Mouse (Mus musculus) liver, postnatal 0 days (tissue): Measurements from ENCODE around the gene Kntc1. TPM values are rescaled to one million over a fixed set of nuclear protein-coding genes. Genes with fewer than 3 reads are reported as not detected.

Experiments used
- ATAC-seq: fragments of 200-750 bp; cut with Nextera tagmentation; 2 replicates; pipeline ENCODE4 v1.8.0; 2017; ENCODE audit warnings: mild to moderate bottlenecking, moderate library complexity
- DNase-seq: peaks from one replicate; pipeline ENCODE4 v3.0.0-alpha.2; 2016
- H3K27ac ChIP-seq: fragments of 300-500 bp; sonication (generic); 2 replicates; pipeline ENCODE4 v1.5.1; 2014; ENCODE audit warnings: antibody characterized with exemption, moderate library complexity, mild to moderate bottlenecking, low read depth
- H3K27me3 ChIP-seq: fragments of 300-500 bp; sonication (generic); 2 replicates; pipeline ENCODE4 v1.6.1; 2014; ENCODE audit warnings: low read length, control low read depth, mixed read lengths; ENCODE audit not compliant: insufficient read depth
- H3K36me3 ChIP-seq: fragments of 300-500 bp; sonication (generic); replicated peaks from 2 replicates; pipeline ENCODE4 v1.6.1; 2014; ENCODE audit warnings: mild to moderate bottlenecking, control low read depth, low read length, moderate library complexity, mixed read lengths; ENCODE audit not compliant: insufficient read depth
- H3K4me1 ChIP-seq: fragments of 300-500 bp; sonication (generic); 2 replicates; pipeline ENCODE4 v1.6.1; 2014; ENCODE audit warnings: antibody characterized with exemption, mild to moderate bottlenecking, control low read depth; ENCODE audit not compliant: insufficient read depth
- H3K4me2 ChIP-seq: fragments of 300-500 bp; sonication (generic); 2 replicates; pipeline ENCODE4 v1.6.1; 2014; ENCODE audit warnings: low read depth, mild to moderate bottlenecking, low read length, moderate library complexity, mixed read lengths
- H3K4me3 ChIP-seq: fragments of 300-500 bp; sonication (generic); 2 replicates; pipeline ENCODE4 v1.5.1; 2014; ENCODE audit warnings: low read depth, low read length
- H3K9ac ChIP-seq: fragments of 300-500 bp; sonication (generic); replicated peaks from 2 replicates; pipeline ENCODE4 v1.6.1; 2014; ENCODE audit warnings: mild to moderate bottlenecking, moderate library complexity
- H3K9me3 ChIP-seq: fragments of 300-500 bp; sonication (generic); 2 replicates; pipeline ENCODE4 v1.6.1; 2016; ENCODE audit warnings: mild to moderate bottlenecking, control low read depth, low read length, mixed read lengths
- CTCF ChIP-seq: sonication (generic); IDR thresholded peaks from 2 replicates; pipeline ENCODE4 v1.5.1; 2016; ENCODE audit warnings: antibody characterized with exemption, low read depth
- EP300 ChIP-seq: IDR thresholded peaks from 2 replicates; pipeline ENCODE4 v1.6.1; 2016; ENCODE audit warnings: antibody characterized with exemption, low read depth, mild to moderate bottlenecking
- WGBS: fragments of 180-500 bp; shearing (Covaris S2); extraction: QIAGEN DNeasy Blood & Tissue Kit; methylation state at CpG from one replicate; pipeline ENCODE4 v1.1.7; 2014; ENCODE audit not compliant: insufficient replicate concordance; 5-methylcytosine and 5-hydroxymethylcytosine counted together
- polyA plus RNA-seq: library from polyadenylated mRNA; unstranded; fragments of >200 nt; fragmentation: Nextera tagmentation; extraction: Ambion mirVana; gene quantifications from 2 replicates; pipeline ENCODE4 v1.2.1, GENCODE M21; 2015

The Kntc1 gene
- polyA plus RNA-seq, 1 experiment from 2014 or later: 7.5 TPM

GRCm38 (mm10) chr5:123820501-123821263, 71.2 kb downstream of the Kntc1 start:
- Histone ChIP-seq H3K4me1 (no peaks in the 10 kb centered on the region), H3K9me3 (no peaks in the 10 kb centered on the region), H3K9ac (no peak overlapping the region), H3K27ac (no peak overlapping the region), H3K4me3 (no peak overlapping the region), H3K27me3 (no peaks in the 10 kb centered on the region), H3K4me2 (no peak overlapping the region), H3K36me3 (peaks cover 14% of the 10 kb centered on the region)
- TF ChIP-seq CTCF (peak; percentile 61), EP300 (no peak)
- 92% methylated on average over 9 of the region's 9 CpGs for WGBS
- ATAC-seq (no peak), DNase-seq (no peak)

- ATAC-seq (no peak), DNase-seq (no peak)
- Histone ChIP-seq H3K27me3 (no peaks in the 10 kb centered on the region), H3K27ac (no peak overlapping the region), H3K4me2 (no peak overlapping the region), H3K4me3 (no peak overlapping the region), H3K9ac (no peak overlapping the region), H3K36me3 (peaks cover 14% of the 10 kb centered on the region), H3K4me1 (no peaks in the 10 kb centered on the region), H3K9me3 (no peaks in the 10 kb centered on the region)
- WGBS: 93% methylated on average over 3 of the region's 3 CpGs
- TF ChIP-seq CTCF (no peak), EP300 (no peak)
Observed at GRCm38 (mm10) chr5:123821264-123821571, 71.7 kb downstream of the Kntc1 start.

GRCm38 (mm10) chr5:123822706-123823105, 73.2 kb downstream of the Kntc1 start:
- Histone ChIP-seq H3K4me1 (no peaks in the 10 kb centered on the region), H3K9me3 (no peaks in the 10 kb centered on the region), H3K27ac (no peak overlapping the region), H3K36me3 (peaks cover 14% of the 10 kb centered on the region), H3K4me3 (no peak overlapping the region), H3K4me2 (no peak overlapping the region), H3K9ac (no peak overlapping the region), H3K27me3 (no peaks in the 10 kb centered on the region)
- DNase-seq: no peak
- no peak for ATAC-seq
- 74% methylated on average over 7 of the region's 7 CpGs for WGBS
- no peak for TF ChIP-seq CTCF
- no peak for TF ChIP-seq EP300

GRCm38 (mm10) chr5:123827659-123828091, 78.2 kb downstream of the Kntc1 start:
- Histone ChIP-seq H3K4me2 (no peak overlapping the region), H3K27me3 (no peaks in the 10 kb centered on the region), H3K4me1 (no peaks in the 10 kb centered on the region), H3K9ac (no peak overlapping the region), H3K9me3 (no peaks in the 10 kb centered on the region), H3K27ac (no peak overlapping the region), H3K36me3 (no peaks in the 10 kb centered on the region), H3K4me3 (no peak overlapping the region)
- WGBS: 75% methylated on average over 6 of the region's 6 CpGs
- ATAC-seq (peak; percentile 44; the same call in 1 of the 2 replicates), DNase-seq (peak; percentile 32)
- TF ChIP-seq EP300: no peak
- TF ChIP-seq CTCF: peak; percentile 66

- 0 out of 2 replicates have a peak overlapping the region, but pooled peaks have one; percentile 55 for H3K27ac ChIP-seq
- H3K4me3 ChIP-seq: no peak overlapping the region
- H3K9me3 ChIP-seq: no peaks in the 10 kb centered on the region
- no peak overlapping the region for H3K4me2 ChIP-seq
- peak; percentile 63 for ATAC-seq
- no peaks in the 10 kb centered on the region for H3K36me3 ChIP-seq
- H3K9ac ChIP-seq: no peak overlapping the region
- no peaks in the 10 kb centered on the region for H3K4me1 ChIP-seq
- WGBS: 50% methylated on average over 7 of the region's 7 CpGs
- DNase-seq: peak; percentile 24
- TF ChIP-seq EP300 (0 out of 2 replicates have a peak, but pooled peaks have one; percentile 53), CTCF (no peak)
- no peaks in the 10 kb centered on the region for H3K27me3 ChIP-seq
Observed at GRCm38 (mm10) chr5:123832309-123832708, 82.8 kb downstream of the Kntc1 start.

GRCm38 (mm10) chr5:123834836-123835235, 85.3 kb downstream of the Kntc1 start:
- Histone ChIP-seq H3K9me3 (no peaks in the 10 kb centered on the region), H3K4me3 (no peak overlapping the region), H3K27ac (no peak overlapping the region), H3K36me3 (no peaks in the 10 kb centered on the region), H3K4me1 (no peaks in the 10 kb centered on the region), H3K4me2 (no peak overlapping the region), H3K27me3 (no peaks in the 10 kb centered on the region), H3K9ac (no peak overlapping the region)
- no peak for TF ChIP-seq EP300
- TF ChIP-seq CTCF: no peak
- 58% methylated on average over 3 of the region's 3 CpGs for WGBS
- ATAC-seq (peak; percentile 61; the same call in 1 of the 2 replicates), DNase-seq (no peak)
